Mouse (Mus musculus) WW6 (cell line): ENCODE results near the gene Cd40.

ENCODE experiments used
- DNase-seq: peaks from one replicate; pipeline ENCODE4 v3.0.0-alpha.2; 2013; ENCODE audit warnings: low read depth, low spot score

Gene Cd40

GRCm38 (mm10) chr2:165054888-165055852 is at the start of gene Cd40:
Gene Cd40 (plus strand): TSS chr2:165055627.
- no peak for DNase-seq

DNA sequence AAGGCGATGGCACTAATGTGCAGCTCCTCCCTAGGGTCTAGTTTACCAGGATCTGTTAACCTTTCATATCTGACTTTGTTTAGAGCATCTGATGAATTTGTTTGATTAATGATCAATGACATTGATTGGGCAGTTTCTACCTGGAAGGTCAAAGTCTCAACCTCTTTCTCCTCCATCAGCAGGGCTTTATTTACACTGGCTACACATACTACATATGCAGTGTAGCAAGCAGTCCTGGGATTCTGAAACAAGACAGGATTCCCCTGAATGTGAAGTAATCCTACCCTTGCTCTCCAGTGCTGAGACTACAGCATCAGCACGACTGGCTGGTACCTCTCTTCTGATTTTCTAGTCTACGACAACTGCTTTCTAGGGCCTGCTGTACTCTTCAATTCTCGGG is 48.6 kb upstream of the Cd40 start:
- no peak for DNase-seq

- no peak for DNase-seq
Measured at GRCm38 (mm10) chr2:165007986-165008385, 47.4 kb upstream of the Cd40 start.

- DNase-seq = no peak
Measured at GRCm38 (mm10) chr2:165009161-165009560, 46.3 kb upstream of the Cd40 start.

- DNase-seq = no peak
Measured at GRCm38 (mm10) chr2:165009581-165009980, 45.8 kb upstream of the Cd40 start.

GRCm38 (mm10) chr2:165010351-165010750 is 45.1 kb upstream of the Cd40 start:
- DNase-seq = no peak

- no peak for DNase-seq
Measured at GRCm38 (mm10) chr2:165014935-165015334, 40.5 kb upstream of the Cd40 start.

- DNase-seq = no peak
Measured at GRCm38 (mm10) chr2:165020490-165020889, 34.9 kb upstream of the Cd40 start.

DNA sequence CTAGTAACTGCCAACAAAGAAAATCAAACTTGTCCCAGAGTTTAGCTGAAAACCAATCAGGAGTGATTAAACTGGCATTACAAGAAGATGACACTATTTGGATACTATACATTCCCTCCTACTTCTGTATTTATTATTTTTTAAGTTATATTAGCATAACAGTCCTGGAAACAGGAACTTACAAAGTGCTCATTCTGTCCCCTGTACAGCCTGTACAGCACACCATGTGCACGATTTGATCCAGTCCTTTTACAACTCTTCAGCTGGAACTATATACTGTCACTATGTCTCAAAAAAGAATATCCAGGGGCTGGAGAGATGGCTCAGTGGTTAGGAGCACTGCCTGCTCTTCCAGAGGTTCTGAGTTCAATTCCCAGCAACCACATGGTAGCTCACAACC is 28.3 kb upstream of the Cd40 start:
- no peak for DNase-seq

DNA sequence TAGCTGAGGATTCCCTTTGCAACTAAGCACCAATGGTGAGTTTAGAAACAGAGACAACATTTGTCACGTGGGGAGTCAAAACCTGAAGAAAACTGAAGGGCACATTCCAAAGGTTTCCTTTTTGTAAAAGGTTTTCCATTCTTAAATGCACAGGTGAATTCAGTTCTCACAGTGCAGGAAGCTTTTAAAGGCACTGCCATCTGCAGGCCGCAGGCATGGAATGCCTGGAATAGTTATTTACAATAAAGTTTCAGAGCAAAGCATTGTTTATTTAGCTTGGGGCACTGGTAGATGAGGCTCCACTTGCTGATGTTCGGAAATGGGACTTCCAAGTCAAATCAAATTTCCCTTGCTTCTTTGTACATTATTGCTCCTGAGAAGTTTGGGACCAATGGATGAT is 22.9 kb upstream of the Cd40 start:
- DNase-seq = no peak

- no peak for DNase-seq
Measured at GRCm38 (mm10) chr2:165033306-165033705, 22.1 kb upstream of the Cd40 start.

DNA sequence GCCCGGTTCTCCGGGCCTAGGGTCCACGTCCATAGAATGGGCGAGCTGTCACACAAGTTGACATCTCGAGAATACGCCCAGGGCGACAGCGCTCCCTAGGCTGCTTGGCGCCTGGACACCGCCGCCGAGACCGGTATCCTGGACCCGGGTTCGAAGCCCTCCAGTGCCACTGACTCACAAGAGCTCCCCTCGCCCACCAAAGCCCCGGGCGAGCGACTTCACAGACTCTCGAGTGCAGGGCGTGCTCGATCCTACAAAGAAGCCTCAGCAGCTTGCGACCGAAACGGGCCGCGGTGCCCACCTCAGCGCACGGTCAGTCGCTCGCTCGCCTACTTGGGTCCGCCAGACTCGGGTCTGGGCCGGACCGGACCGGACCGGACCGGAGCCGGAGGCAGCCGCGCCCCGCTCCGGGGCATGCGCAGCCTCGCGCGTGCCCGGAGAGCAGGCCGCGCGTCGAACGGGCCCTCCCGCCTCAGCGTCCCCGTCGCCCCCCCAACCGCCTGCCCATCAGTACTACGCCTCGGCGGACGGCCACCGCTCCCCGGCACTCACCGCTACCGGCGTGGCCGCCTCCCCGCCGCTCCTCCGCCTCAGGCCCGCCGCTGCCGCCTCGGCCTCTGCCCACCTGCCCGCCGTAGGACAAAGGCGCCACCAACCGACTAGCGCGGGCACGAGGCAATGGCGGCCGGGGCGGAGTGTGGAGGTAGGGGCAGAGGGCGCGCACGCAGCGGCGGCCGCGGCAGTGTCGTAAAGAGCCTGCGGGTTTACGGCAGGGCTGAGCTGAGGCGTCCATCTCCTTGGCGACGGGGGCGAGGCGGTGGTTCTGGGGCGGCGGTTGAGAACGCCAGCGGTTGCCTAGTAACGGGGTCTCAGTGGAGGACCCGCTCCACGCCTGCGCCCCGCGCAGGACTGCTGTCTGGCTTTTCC is 21.0 kb upstream of the Cd40 start, which contains the start of gene Ncoa5:
Gene Ncoa5, minus strand, starts transcription at position 737 of the 927 bp plus-strand sequence.
- DNase-seq = peak; percentile 89

DNA sequence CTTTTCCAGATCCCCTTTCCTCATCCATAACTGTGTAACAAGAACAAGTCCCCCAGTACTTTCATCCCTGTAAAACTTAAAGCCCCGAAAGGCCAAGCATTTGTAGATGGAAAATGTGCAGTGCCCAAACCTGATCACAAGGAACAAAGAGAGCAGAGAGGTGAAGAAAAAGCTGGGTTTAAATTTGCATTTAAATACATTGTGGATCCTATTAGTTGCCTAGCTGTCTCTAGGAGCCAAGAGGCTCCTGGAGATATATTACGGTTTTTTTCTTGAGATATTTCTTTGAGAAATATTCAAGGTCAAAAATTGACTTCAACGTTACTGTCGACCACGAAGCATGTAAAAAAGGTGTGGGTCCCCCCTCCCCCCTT is 20.4 kb upstream of the Cd40 start:
- no peak for DNase-seq

GRCm38 (mm10) chr2:165037415-165037814 is 18.0 kb upstream of the Cd40 start:
- DNase-seq = no peak

- no peak for DNase-seq
Measured at GRCm38 (mm10) chr2:165042126-165042525, 13.3 kb upstream of the Cd40 start.

DNA sequence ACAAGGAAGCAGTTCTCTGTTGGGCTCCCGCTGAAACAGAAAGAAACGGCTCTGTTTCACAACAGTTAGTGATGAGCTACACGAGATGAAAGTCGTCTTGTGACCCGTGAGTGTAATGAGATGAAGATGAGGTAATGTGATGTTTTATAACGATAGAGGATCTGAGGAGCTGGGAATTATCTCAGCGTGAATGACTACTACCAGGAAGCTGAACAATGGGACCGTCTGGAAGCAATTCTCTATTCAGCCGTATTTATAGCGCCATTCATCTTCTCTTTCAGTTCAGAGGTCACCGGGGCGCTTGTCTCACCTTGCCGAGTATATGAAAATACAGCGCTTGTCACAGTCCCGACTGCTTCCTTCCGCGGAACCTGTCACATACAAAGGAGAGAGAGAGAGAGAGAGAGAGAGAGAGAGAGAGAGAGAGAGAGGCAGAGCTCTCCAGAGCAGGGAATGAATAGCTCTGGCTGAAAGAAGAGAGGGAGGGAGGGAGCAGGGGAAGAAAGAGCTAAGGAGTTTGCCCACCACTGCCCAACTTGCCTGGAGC is 12.3 kb upstream of the Cd40 start:
- DNase-seq = no peak

- DNase-seq = no peak
Measured at GRCm38 (mm10) chr2:165043729-165044128, 11.7 kb upstream of the Cd40 start.

GRCm38 (mm10) chr2:165049044-165049443 is 6.4 kb upstream of the Cd40 start:
- DNase-seq = no peak

DNA sequence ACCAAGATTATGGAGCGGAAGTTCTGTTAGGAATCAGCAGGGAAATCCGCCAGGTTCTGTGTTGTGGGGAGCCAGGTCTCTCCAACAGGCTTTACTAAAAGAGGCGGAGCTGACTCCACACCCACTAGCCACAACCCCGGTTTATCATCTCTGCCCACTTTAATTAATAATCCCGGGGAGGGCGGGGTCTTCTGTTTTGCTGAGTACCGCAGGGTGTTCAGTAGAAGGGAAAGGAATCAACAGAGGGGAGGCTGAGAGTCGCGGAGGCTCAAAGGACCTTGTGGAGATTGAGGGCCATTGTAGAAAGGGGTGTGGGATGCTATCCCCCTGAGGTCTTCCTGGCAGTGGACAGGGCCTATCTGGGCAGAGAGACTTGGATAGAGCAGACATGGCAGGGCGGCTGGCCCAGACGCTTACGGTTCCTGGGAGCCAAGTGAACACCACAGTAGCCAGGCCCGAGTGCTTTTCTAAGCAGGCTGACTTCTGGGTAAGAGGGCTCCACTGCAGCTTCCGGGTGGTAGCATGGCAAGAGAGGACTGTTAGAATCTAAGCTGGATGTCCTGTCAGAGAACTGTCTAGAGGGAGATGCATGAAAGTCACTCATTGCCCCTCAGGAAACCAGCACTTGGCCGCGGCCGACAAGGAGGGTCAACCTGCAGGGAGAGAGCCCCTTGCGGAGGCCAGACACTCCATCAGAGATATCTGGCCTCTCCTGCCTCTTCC is 4.4 kb upstream of the Cd40 start:
- no peak for DNase-seq

GRCm38 (mm10) chr2:165051566-165051965 is 3.9 kb upstream of the Cd40 start:
- DNase-seq = no peak

- DNase-seq = no peak
Measured at GRCm38 (mm10) chr2:165055905-165056304, 478 bp downstream of the Cd40 start.
